Mouse (Mus musculus) neutrophil, adult 59 days (primary cell): ENCODE results near the gene Gdf5. TPM values are rescaled to one million over a fixed set of nuclear protein-coding genes. Genes with fewer than 3 reads are reported as not detected.

Source experiments
- total RNA-seq, 2 experiments: library from RNA; stranded (reverse); gene quantifications; 1 replicate in 1 of 2; 2 replicates in 1 of 2; pipeline ENCODE4 v1.2.4; 2023

The Gdf5 gene
- total RNA-seq = not detected

GRCm38 (mm10) chr2:155945124-155945523, at the start of gene Gdf5:
TSS of gene Gdf5 (minus strand) at chr2:155945367.

GRCm38 (mm10) chr2:155956134-155957059, 11.2 kb upstream of the Gdf5 start, which contains the start of gene Cep250:
TSS of gene Cep250 (plus strand) at chr2:155956458.

GRCm38 (mm10) chr2:155940681-155941080, 4.5 kb downstream of the Gdf5 start, which contains the start of gene Gm15557:
TSS of gene Gm15557 (plus strand) at chr2:155940728.

GRCm38 (mm10) chr2:155929531-155930442, 15.4 kb downstream of the Gdf5 start, which contains the start of gene Uqcc1:
TSS of gene Uqcc1 (minus strand) at chr2:155930310.

Other genes starting within 250 kb of the Gdf5 start
- gene Edem2, start 215.9 kb downstream of the Gdf5 start, total RNA-seq = 10 to 100 TPM; 38.4 to 39.7 TPM
- not detected for gene Gm17581, start 209.5 kb downstream of the Gdf5 start, total RNA-seq
- gene Procr, start 194.2 kb downstream of the Gdf5 start, total RNA-seq = not detected
- gene Mmp24, start 170.0 kb downstream of the Gdf5 start, total RNA-seq = not detected
- gene BC029722, start 125.9 kb downstream of the Gdf5 start, total RNA-seq = 1 to 10 TPM; 8.1 to 8.5 TPM
- 10 to 100 TPM; 83.0 to 91.9 TPM for gene Eif6, start 118.4 kb downstream of the Gdf5 start, total RNA-seq
- not detected for gene Fam83c, start 110.5 kb downstream of the Gdf5 start, total RNA-seq
- gene Uqcc1, start 15.1 kb downstream of the Gdf5 start, total RNA-seq = 10 to 100 TPM; 11.3 to 12.6 TPM
- not detected for gene Gm15557, start 4.6 kb downstream of the Gdf5 start, total RNA-seq
- gene Cep250, start 11.1 kb upstream of the Gdf5 start, total RNA-seq = 10 to 100 TPM; 56.6 to 70.4 TPM
- under 1 TPM; 0.20 to 0.40 TPM for gene 6430550D23Rik, start 62.6 kb upstream of the Gdf5 start, total RNA-seq
- gene Ergic3, start 62.7 kb upstream of the Gdf5 start, total RNA-seq = 10 to 100 TPM; 64.3 to 65.9 TPM
- gene Fer1l4, start 107.6 kb upstream of the Gdf5 start, total RNA-seq = not detected
- gene Spag4, start 119.8 kb upstream of the Gdf5 start, total RNA-seq = 1 to 10 TPM; 1.1 to 1.3 TPM
- 10 to 100 TPM; 80.8 to 84.7 TPM for gene Cpne1, start 166.6 kb upstream of the Gdf5 start, total RNA-seq
- 10 to 100 TPM; 27.6 to 30.1 TPM for gene Rbm12, start 166.6 kb upstream of the Gdf5 start, total RNA-seq
- 10 to 100 TPM in 1 of 2 experiments, 1 to 10 TPM in 1; 9.9 to 13.4 TPM for gene Gm28036, start 181.7 kb upstream of the Gdf5 start, total RNA-seq
- gene Romo1, start 198.7 kb upstream of the Gdf5 start, total RNA-seq = 10 to 100 TPM; 51.6 to 55.7 TPM
- 10 to 100 TPM; 15.4 to 16.6 TPM for gene Nfs1, start 198.8 kb upstream of the Gdf5 start, total RNA-seq
- gene Rbm39, start 234.9 kb upstream of the Gdf5 start, total RNA-seq = 1,000 to 10,000 TPM; 1,069 to 1,095 TPM